ENCODE assay signal across 8 mouse cellular contexts in the genomic region with DNA sequence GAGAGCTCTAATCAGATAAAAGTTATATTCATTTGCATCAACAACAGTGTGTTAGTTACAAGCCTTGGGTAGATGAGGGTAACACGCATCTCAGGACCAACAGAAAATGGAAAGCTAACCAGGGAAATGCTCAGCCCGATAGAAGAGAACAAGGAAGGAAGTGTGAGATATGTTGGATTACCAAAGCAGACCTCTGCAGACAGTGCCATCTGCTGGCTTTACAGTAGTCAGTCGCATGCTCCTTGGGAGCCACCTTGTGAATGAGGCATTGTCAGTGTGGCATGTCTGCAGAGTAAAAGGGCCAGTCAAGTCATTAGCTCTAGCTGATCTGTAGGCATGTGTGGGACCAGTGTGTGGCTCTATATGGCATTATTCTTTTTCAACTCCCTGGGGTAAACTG.
A peak's percentile ranks its signal among the peaks of the same experiment; 100 is the strongest.
DNase-seq lines count a peak whose midpoint lies in the region; ATAC-seq and TF ChIP-seq lines count a peak whose summit lies in the region.
"Had no signal": no experiment of that assay in that cellular context is flagged by ENCODE, and none has a peak within 500 bp of the region (broad histone marks: within the 10 kb centered on the region; RNA-seq: fewer than 3 reads in every experiment).

No protein-coding gene starts in this region.

- no peaks in the 10 kb centered on the region for H3K9me3 ChIP-seq in midbrain, postnatal 0 days (ENCODE audit: low read length)
- H3K9me3 ChIP-seq: embryonic facial prominence, embryonic 12.5 days had no signal

- TF ChIP-seq CTCF in testis, adult 2 months (IDR thresholded peaks at IDR 0.05; ENCODE audit: control insufficient read depth, insufficient read depth, insufficient replicate concordance, low read depth, low read length), result peak; percentile 18; the same call in 1 of the 2 replicates
- TF ChIP-seq CTCF in midbrain, postnatal 0 days (IDR thresholded peaks at IDR 0.05), result peak; percentile 83

- no peak for DNase-seq in testis, postnatal 14 days (ENCODE audit: low spot score)
- peak; percentile 55 to 62 for DNase-seq in cerebellum, adult 18-20 months
- peak; percentile 27 for DNase-seq in forelimb bud, embryonic 11.5 days (ENCODE audit: low read depth, low spot score)
- peak; percentile 16 to 30 for DNase-seq in layer of hippocampus, adult 8-10 months (ENCODE audit: low spot score in 2 of 2)
- peak; percentile 80 for DNase-seq in midbrain, postnatal 0 days (ENCODE audit: low spot score)
- no peak for DNase-seq in yolk sac, embryonic 10.5 days (ENCODE audit: low spot score)

- no peak overlapping the region for H3K4me3 ChIP-seq in testis, adult 2 months (ENCODE audit: control insufficient read depth, low read depth, low read length)
- H3K4me3 ChIP-seq in midbrain, postnatal 0 days (ENCODE audit: low read depth, low read length), result no peak overlapping the region
- H3K4me3 ChIP-seq: embryonic facial prominence, embryonic 12.5 days had no signal

- no peak for TF ChIP-seq POLR2A in testis, adult 2 months (IDR thresholded peaks at IDR 0.05; ENCODE audit: control insufficient read depth, low read depth, low read length)

- H3K4me1 ChIP-seq in testis, adult 2 months (ENCODE audit: control insufficient read depth, insufficient read depth, low read length), result no peaks in the 10 kb centered on the region
- no peaks in the 10 kb centered on the region for H3K4me1 ChIP-seq in midbrain, postnatal 0 days (ENCODE audit: insufficient read depth, low read length)
- H3K4me1 ChIP-seq: embryonic facial prominence, embryonic 12.5 days had no signal

- no peaks in the 10 kb centered on the region for H3K27me3 ChIP-seq in testis, adult 2 months (ENCODE audit: control insufficient read depth, insufficient read depth, low read length)
- no peaks in the 10 kb centered on the region for H3K27me3 ChIP-seq in midbrain, postnatal 0 days (ENCODE audit: insufficient read depth, low read length)
- H3K27me3 ChIP-seq: embryonic facial prominence, embryonic 12.5 days had no signal

- no peak overlapping the region for H3K4me2 ChIP-seq in midbrain, postnatal 0 days (ENCODE audit: low read depth, low read length, poor library complexity, severe bottlenecking)
- H3K4me2 ChIP-seq: embryonic facial prominence, embryonic 12.5 days had no signal

- 40% methylated on average over 3 of the region's 3 CpGs for WGBS in midbrain, postnatal 0 days

- H3K36me3 ChIP-seq in testis, adult 2 months (ENCODE audit: control insufficient read depth, insufficient read depth, low read length), result no peaks in the 10 kb centered on the region
- no peaks in the 10 kb centered on the region for H3K36me3 ChIP-seq in midbrain, postnatal 0 days (ENCODE audit: insufficient read depth, low read length)
- H3K36me3 ChIP-seq: embryonic facial prominence, embryonic 12.5 days had no signal

- no peak overlapping the region for H3K27ac ChIP-seq in testis, adult 2 months (ENCODE audit: control insufficient read depth, insufficient read depth, low read depth, low read length)
- no peak overlapping the region for H3K27ac ChIP-seq in midbrain, postnatal 0 days (ENCODE audit: low read depth, low read length)
- H3K27ac ChIP-seq: embryonic facial prominence, embryonic 12.5 days had no signal

- no peak overlapping the region for H3K9ac ChIP-seq in midbrain, postnatal 0 days (replicated peaks; ENCODE audit: low read length, poor library complexity, severe bottlenecking)
- H3K9ac ChIP-seq: embryonic facial prominence, embryonic 12.5 days had no signal

- no peak for ATAC-seq in midbrain, postnatal 0 days (ENCODE audit: low FRiP score)

Comparison
In these comparisons a context has a peak if more than half of its experiments do, and no peak if none do; other contexts are left out.
1. DNase-seq: peak in cerebellum, adult 18-20 months (2 of 2), forelimb bud, embryonic 11.5 days (single experiment), layer of hippocampus, adult 8-10 months (2 of 2) and midbrain, postnatal 0 days (single experiment); none in testis, postnatal 14 days (single experiment) and yolk sac, embryonic 10.5 days (single experiment).